Mouse (Mus musculus): Measurements from ENCODE around the gene Zbtb5.
A peak's percentile ranks its signal among the peaks of the same experiment; 100 is the strongest.
"Not testable (repeated sequence)": the region's sequence is repeated elsewhere in the genome, so short reads cannot be mapped to it uniquely, and the experiment has no call there.

The Zbtb5 gene

GRCm38 (mm10) chr4:44970612-44971110 lies 41.6 kb downstream of the Zbtb5 start:
- DNase-seq (ENCODE audit: low read depth, low spot score) = peak; percentile 79

- no peak for DNase-seq (ENCODE audit: low read depth, low spot score)
These were observed 42.2 kb downstream of the Zbtb5 start for GRCm38 (mm10) chr4:44970056-44970455.

- DNase-seq (ENCODE audit: low read depth, low spot score) = no peak
These were observed 44.8 kb downstream of the Zbtb5 start for GRCm38 (mm10) chr4:44967402-44967801.

DNA sequence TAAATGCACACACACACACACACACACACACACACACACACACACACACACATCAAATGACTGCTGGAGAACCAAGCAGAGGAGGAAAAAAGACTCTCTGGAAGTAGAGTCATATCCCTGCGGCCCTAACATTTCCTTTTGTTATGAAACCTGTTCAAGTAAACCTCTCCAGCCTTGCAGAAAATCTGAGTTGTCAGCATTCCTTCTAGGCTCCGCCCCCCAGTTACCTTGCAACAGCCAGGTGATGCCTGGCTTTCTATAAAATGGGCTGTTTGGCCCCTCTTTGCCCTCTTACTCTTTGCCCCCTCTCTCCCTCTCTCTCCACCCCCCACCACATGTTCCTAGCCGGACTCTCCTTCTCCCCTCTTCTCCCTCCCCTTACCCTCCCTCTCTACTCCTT lies 46.5 kb downstream of the Zbtb5 start:
- DNase-seq (ENCODE audit: low read depth, low spot score) = no peak

DNA sequence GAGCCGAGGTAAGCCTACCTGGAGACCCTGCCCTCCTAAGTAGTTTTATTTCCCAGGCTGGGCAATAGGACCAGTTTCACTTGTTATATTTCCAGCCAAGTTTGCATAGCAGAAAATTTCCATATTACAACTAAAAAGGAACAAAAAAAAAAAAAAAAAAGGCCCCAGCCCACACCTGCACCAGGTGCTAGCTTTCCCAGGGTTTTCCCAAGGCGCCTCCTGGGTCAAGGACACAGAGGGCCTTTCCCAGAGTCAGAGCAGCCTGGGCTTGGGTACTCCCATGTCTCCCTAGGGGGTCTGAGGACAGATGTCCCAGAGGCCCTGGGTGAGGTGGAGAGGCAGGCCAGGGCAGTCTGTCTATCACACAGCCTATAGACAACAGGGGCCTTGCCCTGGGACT lies 47.0 kb downstream of the Zbtb5 start:
- DNase-seq (ENCODE audit: low read depth, low spot score) = no peak

GRCm38 (mm10) chr4:44963156-44963555 lies 49.1 kb downstream of the Zbtb5 start:
- no peak for DNase-seq (ENCODE audit: low read depth, low spot score)

- DNase-seq (ENCODE audit: low read depth, low spot score) = no peak
These were observed 53.0 kb downstream of the Zbtb5 start for GRCm38 (mm10) chr4:44959220-44959619.

- DNase-seq (ENCODE audit: low read depth, low spot score) = no peak
These were observed 53.4 kb downstream of the Zbtb5 start for GRCm38 (mm10) chr4:44958776-44959175.

DNA sequence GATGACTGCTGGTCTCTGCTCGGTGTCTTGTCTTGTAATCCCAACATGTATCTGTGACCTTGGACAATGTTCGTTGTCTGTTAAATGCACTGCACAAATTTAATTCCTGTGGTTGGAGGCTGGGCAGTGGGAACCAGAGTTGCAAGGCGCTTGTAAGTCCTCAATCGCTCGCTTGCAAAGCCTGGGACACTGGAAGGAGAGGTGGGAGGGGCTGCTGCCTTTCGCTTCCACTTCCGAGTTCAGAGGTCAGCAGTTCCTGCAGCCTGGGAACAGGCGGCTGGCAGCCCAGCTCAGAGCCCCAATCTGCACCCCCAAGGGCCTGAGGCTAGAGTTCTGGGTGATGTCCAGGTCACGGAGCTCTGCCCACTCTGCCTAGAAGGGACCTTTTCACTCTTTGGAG lies 59.2 kb downstream of the Zbtb5 start:
- DNase-seq (ENCODE audit: low read depth, low spot score) = no peak

- DNase-seq (ENCODE audit: low read depth, low spot score) = no peak
These were observed 63.9 kb downstream of the Zbtb5 start for GRCm38 (mm10) chr4:44948314-44948713.

- DNase-seq (ENCODE audit: low read depth, low spot score) = no peak
These were observed 64.7 kb downstream of the Zbtb5 start for GRCm38 (mm10) chr4:44947464-44947863.

DNA sequence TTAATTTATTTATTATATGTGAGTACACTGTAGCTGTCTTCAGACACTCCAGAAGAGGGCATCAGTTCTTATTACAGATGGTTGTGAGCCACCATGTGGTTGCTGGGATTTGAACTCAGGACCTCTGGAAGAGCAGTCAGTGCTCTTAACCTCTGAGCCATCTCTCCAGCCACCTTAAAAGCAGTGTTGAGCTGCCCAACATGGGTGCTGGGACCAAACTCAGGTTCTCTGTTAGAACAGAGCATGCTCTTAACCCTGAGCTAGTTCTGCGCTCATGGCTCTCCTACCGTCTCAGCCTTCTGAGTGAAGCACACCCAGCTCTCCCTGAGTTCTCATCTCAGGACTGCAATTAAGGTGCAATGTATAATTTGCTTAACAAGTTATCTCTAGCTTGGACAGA lies 66.1 kb downstream of the Zbtb5 start:
- DNase-seq (ENCODE audit: low read depth, low spot score) = not testable (repeated sequence)

DNA sequence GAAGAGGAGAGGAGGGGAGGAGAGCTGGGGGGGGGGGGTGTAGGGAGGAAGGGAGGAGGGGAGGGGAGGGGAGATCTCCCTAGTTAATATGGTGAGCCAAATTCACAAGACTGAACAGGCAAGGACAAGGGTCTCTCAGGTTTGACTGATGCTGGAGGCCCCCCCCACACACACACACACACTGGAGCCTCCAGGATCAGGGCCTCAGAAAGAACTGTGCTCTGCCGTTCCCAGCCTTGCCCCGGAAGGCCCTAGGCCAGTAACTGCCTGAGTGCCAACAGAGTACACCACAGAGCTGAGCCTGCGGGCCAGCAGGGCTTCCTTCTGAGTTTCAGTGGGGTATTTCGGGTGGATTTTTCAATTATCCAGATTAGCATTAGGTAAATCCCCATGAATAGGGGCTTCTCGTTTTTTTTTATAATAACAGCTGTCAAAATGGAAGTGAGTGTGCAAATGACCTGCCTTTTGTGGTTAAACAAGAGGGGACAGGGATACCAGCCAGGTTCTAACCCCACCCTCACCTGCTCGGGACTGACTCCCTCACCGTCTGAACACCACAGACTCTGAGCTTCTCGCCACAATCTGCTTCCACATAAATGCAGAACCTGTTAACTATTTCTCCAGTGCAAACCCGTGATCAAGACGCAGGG lies 67.7 kb downstream of the Zbtb5 start:
- no peak for DNase-seq (ENCODE audit: low read depth, low spot score)

- no peak for DNase-seq (ENCODE audit: low read depth, low spot score)
These were observed 68.7 kb downstream of the Zbtb5 start for GRCm38 (mm10) chr4:44943480-44943879.

- DNase-seq (ENCODE audit: low read depth, low spot score) = no peak
These were observed 70.0 kb downstream of the Zbtb5 start for GRCm38 (mm10) chr4:44942237-44942636.
